Mouse (Mus musculus) hindbrain, postnatal 0 days (tissue): ENCODE data around the gene Tent4a. TPM values are rescaled to one million over a fixed set of nuclear protein-coding genes. Genes with fewer than 3 reads are reported as not detected.

ENCODE experiments used
- ATAC-seq: fragments of 200-750 bp; cut with Nextera tagmentation; 2 replicates; pipeline ENCODE4 v1.8.0; 2017; ENCODE audit warnings: mild to moderate bottlenecking, moderate TSS enrichment, moderate library complexity
- DNase-seq: peaks from one replicate; pipeline ENCODE4 v3.0.0-alpha.2; 2015; ENCODE audit warnings: low spot score
- H3K27ac ChIP-seq: fragments of 300-500 bp; sonication (generic); 2 replicates; pipeline ENCODE4 v1.5.1; 2014; ENCODE audit warnings: mild to moderate bottlenecking
- H3K27me3 ChIP-seq: fragments of 300-500 bp; sonication (generic); 2 replicates; pipeline ENCODE4 v1.6.1; 2014; ENCODE audit warnings: low read length, mixed read lengths; ENCODE audit not compliant: insufficient read depth
- H3K36me3 ChIP-seq: fragments of 300-500 bp; sonication (generic); 2 replicates; pipeline ENCODE4 v1.6.1; 2014; ENCODE audit warnings: low read length, mixed read lengths; ENCODE audit not compliant: insufficient read depth
- H3K4me1 ChIP-seq: fragments of 300-500 bp; sonication (generic); 2 replicates; pipeline ENCODE4 v1.6.1; 2014; ENCODE audit warnings: antibody characterized with exemption, low read length, mixed read lengths; ENCODE audit not compliant: insufficient read depth
- H3K4me2 ChIP-seq: fragments of 300-500 bp; sonication (generic); 2 replicates; pipeline ENCODE4 v1.6.1; 2014; ENCODE audit warnings: low read depth, mild to moderate bottlenecking, low read length, moderate library complexity, mixed read lengths
- H3K4me3 ChIP-seq: fragments of 300-500 bp; sonication (generic); 2 replicates; pipeline ENCODE4 v1.5.1; 2014; ENCODE audit warnings: low read length
- H3K9ac ChIP-seq: fragments of 300-500 bp; sonication (generic); replicated peaks from 2 replicates; pipeline ENCODE4 v1.6.1; 2014; ENCODE audit warnings: mild to moderate bottlenecking, low read length, moderate library complexity, mixed read lengths
- H3K9me3 ChIP-seq: fragments of 300-500 bp; sonication (generic); 2 replicates; pipeline ENCODE4 v1.6.1; 2016; ENCODE audit warnings: low read length, mixed read lengths
- CTCF ChIP-seq: IDR thresholded peaks from 2 replicates; pipeline ENCODE4 v1.5.1; 2016; ENCODE audit warnings: antibody characterized with exemption, control low read depth, low read depth
- WGBS: fragments of 180-500 bp; shearing (Covaris S2); extraction: QIAGEN DNeasy Blood & Tissue Kit; methylation state at CpG from one replicate; pipeline ENCODE4 v1.1.7; 2014; 5-methylcytosine and 5-hydroxymethylcytosine counted together
- polyA plus RNA-seq: library from polyadenylated mRNA; unstranded; fragments of >200 nt; fragmentation: Nextera tagmentation; extraction: Ambion mirVana; gene quantifications from 2 replicates; pipeline ENCODE4 v1.2.1, GENCODE M21; 2015
- total RNA-seq: library from RNA; depleted of rRNA; stranded (reverse); fragments of >200 nt; gene quantifications from 2 replicates; pipeline ENCODE4 v1.2.3, GENCODE M21; 2014

Gene Tent4a
- total and polyA plus RNA-seq, 2 experiments from 2014 or later, result 5.1 to 22.3 TPM

- Histone ChIP-seq H3K4me3 (no peak overlapping the region), H3K9me3 (no peaks in the 10 kb centered on the region), H3K36me3 (no peaks in the 10 kb centered on the region), H3K27me3 (no peaks in the 10 kb centered on the region), H3K9ac (no peak overlapping the region), H3K27ac (no peak overlapping the region), H3K4me1 (peaks cover 9% of the 10 kb centered on the region), H3K4me2 (no peak overlapping the region)
- no peak for DNase-seq
- no peak for ATAC-seq
- no peak for TF ChIP-seq CTCF
These were observed 22.3 kb upstream of the Tent4a start for GRCm38 (mm10) chr13:69556728-69557127.

- DNase-seq (no peak), ATAC-seq (no peak)
- H3K36me3 ChIP-seq, result no peaks in the 10 kb centered on the region
- no peak overlapping the region for H3K9ac ChIP-seq
- H3K4me2 ChIP-seq, result no peak overlapping the region
- WGBS, result 91% methylated on average over 6 of the region's 6 CpGs
- H3K4me1 ChIP-seq, result peaks cover 9% of the 10 kb centered on the region
- TF ChIP-seq CTCF, result no peak
- H3K9me3 ChIP-seq, result no peaks in the 10 kb centered on the region
- no peak overlapping the region for H3K27ac ChIP-seq
- no peaks in the 10 kb centered on the region for H3K27me3 ChIP-seq
- no peak overlapping the region for H3K4me3 ChIP-seq
These were observed 21.6 kb upstream of the Tent4a start for GRCm38 (mm10) chr13:69555957-69556482.

GRCm38 (mm10) chr13:69555045-69555444 is 20.6 kb upstream of the Tent4a start:
- Histone ChIP-seq H3K4me2 (no peak overlapping the region), H3K4me1 (peaks cover 9% of the 10 kb centered on the region), H3K27ac (no peak overlapping the region), H3K9ac (no peak overlapping the region), H3K4me3 (no peak overlapping the region), H3K27me3 (no peaks in the 10 kb centered on the region), H3K36me3 (no peaks in the 10 kb centered on the region), H3K9me3 (no peaks in the 10 kb centered on the region)
- WGBS, result 34% methylated on average over 8 of the region's 8 CpGs
- no peak for DNase-seq
- ATAC-seq, result peak; percentile 31
- TF ChIP-seq CTCF, result no peak

- H3K27me3 ChIP-seq, result no peaks in the 10 kb centered on the region
These were observed 19.8 kb upstream of the Tent4a start for GRCm38 (mm10) chr13:69554255-69554654.

GRCm38 (mm10) chr13:69553024-69553423 is 18.6 kb upstream of the Tent4a start:
- H3K4me2 ChIP-seq, result no peak overlapping the region
- no peaks in the 10 kb centered on the region for H3K9me3 ChIP-seq
- WGBS, result 18% methylated on average over 5 of the region's 5 CpGs
- H3K9ac ChIP-seq, result no peak overlapping the region
- H3K36me3 ChIP-seq, result no peaks in the 10 kb centered on the region
- DNase-seq (peak; percentile 50), ATAC-seq (no peak)
- no peak overlapping the region for H3K4me3 ChIP-seq
- H3K4me1 ChIP-seq, result no peaks in the 10 kb centered on the region
- H3K27me3 ChIP-seq, result no peaks in the 10 kb centered on the region
- peak; percentile 86 for TF ChIP-seq CTCF
- H3K27ac ChIP-seq, result no peak overlapping the region

More at GRCm38 (mm10) chr13:69554255-69554654, 19.8 kb upstream of the Tent4a start:
- 71% methylated on average over 9 of the region's 9 CpGs for WGBS
- Histone ChIP-seq H3K4me3 (no peak overlapping the region), H3K4me1 (peaks cover 3% of the 10 kb centered on the region; the same call in 1 of the 2 replicates), H3K36me3 (no peaks in the 10 kb centered on the region), H3K27ac (no peak overlapping the region), H3K9me3 (no peaks in the 10 kb centered on the region), H3K4me2 (no peak overlapping the region), H3K9ac (no peak overlapping the region)
- no peak for TF ChIP-seq CTCF
- no peak; the same call in 1 of the 2 replicates for ATAC-seq
- DNase-seq, result no peak

GRCm38 (mm10) chr13:69550831-69551230 is 16.4 kb upstream of the Tent4a start:
- TF ChIP-seq CTCF, result no peak
- H3K27ac ChIP-seq, result no peak overlapping the region
- no peaks in the 10 kb centered on the region for H3K9me3 ChIP-seq
- no peaks in the 10 kb centered on the region for H3K27me3 ChIP-seq
- no peak overlapping the region for H3K9ac ChIP-seq
- no peaks in the 10 kb centered on the region for H3K4me1 ChIP-seq
- no peak overlapping the region for H3K4me3 ChIP-seq
- H3K4me2 ChIP-seq, result no peak overlapping the region
- no peak for ATAC-seq
- H3K36me3 ChIP-seq, result no peaks in the 10 kb centered on the region
- WGBS, result 89% methylated on average over 2 of the region's 2 CpGs
- DNase-seq, result no peak

- no peak for TF ChIP-seq CTCF
- 54% methylated on average over 8 of the region's 8 CpGs for WGBS
- H3K9ac ChIP-seq, result no peak overlapping the region
- no peaks in the 10 kb centered on the region for H3K27me3 ChIP-seq
- DNase-seq, result no peak
- H3K4me3 ChIP-seq, result no peak overlapping the region
- ATAC-seq, result no peak
- no peaks in the 10 kb centered on the region for H3K36me3 ChIP-seq
- no peak overlapping the region for H3K27ac ChIP-seq
- no peaks in the 10 kb centered on the region for H3K4me1 ChIP-seq
- no peaks in the 10 kb centered on the region for H3K9me3 ChIP-seq
- no peak overlapping the region for H3K4me2 ChIP-seq
These were observed 15.6 kb upstream of the Tent4a start for GRCm38 (mm10) chr13:69549980-69550379.
